Mouse (Mus musculus) CH12.LX (cell line): Measurements from ENCODE around the gene St7. TPM values are rescaled to one million over a fixed set of nuclear protein-coding genes. Genes with fewer than 3 reads are reported as not detected.

Experiments used
- DNase-seq: peaks from one replicate; pipeline ENCODE4 v3.0.0-alpha.2; 2013; ENCODE audit errors: extremely low read depth
- H3K27ac ChIP-seq: 2 replicates; pipeline ENCODE4 v1.5.1; 2012; ENCODE audit warnings: low read depth, mild to moderate bottlenecking, control low read depth, moderate library complexity; ENCODE audit not compliant: insufficient read depth
- H3K27me3 ChIP-seq: replicated peaks from 2 replicates; pipeline ENCODE3; 2012; ENCODE audit warnings: inconsistent platforms
- H3K36me3 ChIP-seq, 2 experiments: replicated peaks in 1 of 2; 2 replicates each; pipeline versions ENCODE3 to v1.6.1; 2012; ENCODE audit warnings: inconsistent platforms in 1 of 2, low read length in 1 of 2, mild to moderate bottlenecking in 1 of 2, mixed read lengths in 1 of 2, moderate library complexity in 1 of 2; ENCODE audit not compliant: control insufficient read depth in 1 of 2, insufficient read depth in 1 of 2
- H3K4me1 ChIP-seq, 2 experiments: 2 replicates each; pipeline ENCODE4 v1.6.1; 2012; ENCODE audit warnings: inconsistent platforms in 1 of 2, moderate library complexity in 1 of 2; ENCODE audit not compliant: insufficient read depth in 2 of 2, control insufficient read depth in 1 of 2
- H3K4me2 ChIP-seq: 2 replicates; pipeline ENCODE4 v1.6.1; 2012; ENCODE audit warnings: low read depth, mild to moderate bottlenecking, control low read depth; ENCODE audit not compliant: poor library complexity, insufficient read depth, severe bottlenecking
- H3K4me3 ChIP-seq, 3 experiments: fragments of 150-350 bp in 1 of 3; sonication (generic) in 1 of 3; replicated peaks in 1 of 3; 2 replicates each; pipeline versions ENCODE3 to v1.5.1; 2011 to 2012; ENCODE audit warnings: low read depth in 2 of 3, low read length in 2 of 3, mild to moderate bottlenecking in 2 of 3, moderate library complexity in 2 of 3, control low read depth in 1 of 3, improper control_type of control experiment in 1 of 3, inconsistent platforms in 1 of 3, mixed read lengths in 1 of 3; ENCODE audit not compliant: poor library complexity in 1 of 3
- H3K79me2 ChIP-seq: replicated peaks from 2 replicates; pipeline ENCODE4 v1.6.1; 2012; ENCODE audit warnings: mild to moderate bottlenecking, moderate library complexity; ENCODE audit not compliant: control insufficient read depth, poor library complexity, insufficient read depth, severe bottlenecking; ENCODE audit errors: extremely low read depth
- H3K9ac ChIP-seq: 2 replicates; pipeline ENCODE4 v1.6.1; 2012; ENCODE audit warnings: low read depth, mild to moderate bottlenecking, control low read depth, moderate library complexity; ENCODE audit not compliant: insufficient read depth
- H3K9me3 ChIP-seq: replicated peaks from 2 replicates; pipeline ENCODE3; 2012; ENCODE audit warnings: low read length, inconsistent platforms, mixed read lengths
- CTCF ChIP-seq, 2 experiments: IDR thresholded peaks in 1 of 2; conservative IDR thresholded peaks in 1 of 2; 2 replicates each; pipeline ENCODE4 v1.5.1; 2011 to 2012; ENCODE audit warnings: low read depth in 2 of 2, low read length in 2 of 2, improper control_type of control experiment in 1 of 2, inconsistent platforms in 1 of 2, mild to moderate bottlenecking in 1 of 2, moderate library complexity in 1 of 2
- E2F4 ChIP-seq: IDR thresholded peaks from 2 replicates; pipeline ENCODE4 v1.6.1; 2011; ENCODE audit warnings: low read depth, low read length, improper control_type of control experiment; ENCODE audit not compliant: insufficient replicate concordance
- ELF1 ChIP-seq: IDR thresholded peaks from 2 replicates; pipeline ENCODE4 v1.6.1; 2014; ENCODE audit warnings: low read depth, mild to moderate bottlenecking, inconsistent platforms, low read length, improper control_type of control experiment
- GABPA ChIP-seq: IDR thresholded peaks from 2 replicates; pipeline ENCODE4 v1.6.1; 2012; ENCODE audit warnings: low read depth, low read length, improper control_type of control experiment, inconsistent platforms; ENCODE audit not compliant: insufficient replicate concordance
- HCFC1 ChIP-seq: IDR thresholded peaks from 2 replicates; pipeline ENCODE4 v1.6.1; 2012; ENCODE audit warnings: low read depth, mild to moderate bottlenecking, inconsistent platforms, low read length, improper control_type of control experiment
- IRF4 ChIP-seq: IDR thresholded peaks from 2 replicates; pipeline ENCODE4 v1.6.1; 2014; ENCODE audit warnings: low read depth, mild to moderate bottlenecking, inconsistent platforms, low read length, improper control_type of control experiment
- MAFK ChIP-seq: IDR thresholded peaks from 2 replicates; pipeline ENCODE4 v1.6.1; 2011; ENCODE audit warnings: low read length, improper control_type of control experiment; ENCODE audit not compliant: insufficient replicate concordance
- MAX ChIP-seq: IDR thresholded peaks from 2 replicates; pipeline ENCODE4 v1.6.1; 2011; ENCODE audit warnings: low read length, improper control_type of control experiment
- MAZ ChIP-seq: IDR thresholded peaks from 2 replicates; pipeline ENCODE4 v1.6.1; 2012; ENCODE audit warnings: low read depth, mild to moderate bottlenecking, inconsistent platforms, low read length, improper control_type of control experiment, moderate library complexity
- MEF2A ChIP-seq: IDR thresholded peaks from 2 replicates; pipeline ENCODE4 v1.6.1; 2014; ENCODE audit warnings: low read depth, mild to moderate bottlenecking, inconsistent platforms, low read length, improper control_type of control experiment, borderline replicate concordance
- MXI1 ChIP-seq: IDR thresholded peaks from 2 replicates; pipeline ENCODE4 v1.6.1; 2011; ENCODE audit warnings: mild to moderate bottlenecking, low read depth, low read length, improper control_type of control experiment
- MYC ChIP-seq: IDR thresholded peaks from 2 replicates; pipeline ENCODE4 v1.6.1; 2011; ENCODE audit warnings: low read depth, mild to moderate bottlenecking, improper control_type of control experiment, low read length
- NELFE ChIP-seq: IDR thresholded peaks from 2 replicates; pipeline ENCODE4 v1.6.1; 2011; ENCODE audit warnings: low read depth, low read length, improper control_type of control experiment
- PAX5 ChIP-seq: IDR thresholded peaks from 2 replicates; pipeline ENCODE4 v1.6.1; 2012; ENCODE audit warnings: low read length, inconsistent platforms, mixed read lengths
- POLR2A ChIP-seq: IDR thresholded peaks from 2 replicates; pipeline ENCODE4 v1.6.1; 2011; ENCODE audit warnings: low read depth, mild to moderate bottlenecking, improper control_type of control experiment, low read length
- POLR2AphosphoS2 ChIP-seq: IDR thresholded peaks from 2 replicates; pipeline ENCODE4 v1.6.1; 2011; ENCODE audit warnings: low read depth, low read length, improper control_type of control experiment
- UBTF ChIP-seq: IDR thresholded peaks from 2 replicates; pipeline ENCODE4 v1.6.1; 2012; ENCODE audit warnings: low read depth, mild to moderate bottlenecking, inconsistent platforms, low read length, improper control_type of control experiment, moderate library complexity
- USF2 ChIP-seq: conservative IDR thresholded peaks from 2 replicates; pipeline ENCODE4 v1.6.1; 2011; ENCODE audit warnings: low read depth, low read length, improper control_type of control experiment
- ZC3H11A ChIP-seq: IDR thresholded peaks from 2 replicates; pipeline ENCODE4 v1.6.1; 2012; ENCODE audit warnings: low read depth, mild to moderate bottlenecking, inconsistent platforms, low read length, improper control_type of control experiment
- ZMIZ1 ChIP-seq: IDR thresholded peaks from 2 replicates; pipeline ENCODE4 v1.6.1; 2012; ENCODE audit warnings: low read depth, mild to moderate bottlenecking, inconsistent platforms, low read length, improper control_type of control experiment
- ZNF384 ChIP-seq: IDR thresholded peaks from 2 replicates; pipeline ENCODE4 v1.6.1; 2012; ENCODE audit warnings: low read depth, low read length, improper control_type of control experiment, inconsistent platforms
- dilution Hi-C: fragments of 300-500 bp; cut with MboI; formaldehyde crosslinking; loops from 2 replicates; pipeline ENCODE4 v1.14.3; 2020; ENCODE audit warnings: low sequenced_read_pairs; ENCODE audit not compliant: extremely low pct_unique_long_range_greater_than_20kb, extremely low pct_ligation_motif_present
- in situ Hi-C: fragments of 300-500 bp; cut with MboI; formaldehyde crosslinking; loops from 3 replicates; pipeline ENCODE4 v1.14.3; 2019; ENCODE audit warnings: low sequenced_read_pairs, low pct_ligation_motif_present, low pct_unique_long_range_greater_than_20kb, mixed read lengths
- polyA plus RNA-seq: library from polyadenylated mRNA; unstranded; fragments of >175 nt; gene quantifications from 2 replicates; pipeline ENCODE4 v1.2.1, GENCODE M21; 2012; ENCODE audit warnings: low read depth; ENCODE audit not compliant: insufficient read length
- total RNA-seq, 2 experiments: library from RNA; depleted of rRNA; stranded (reverse); fragments of 300-350 nt in 1 of 2; fragments of >200 nt in 1 of 2; gene quantifications; 2 replicates each; pipeline ENCODE4 v1.2.3; 2012 to 2014

The St7 gene
- total and polyA plus RNA-seq, 3 experiments = 33.9 to 64.1 (median 35.3) TPM

DNA sequence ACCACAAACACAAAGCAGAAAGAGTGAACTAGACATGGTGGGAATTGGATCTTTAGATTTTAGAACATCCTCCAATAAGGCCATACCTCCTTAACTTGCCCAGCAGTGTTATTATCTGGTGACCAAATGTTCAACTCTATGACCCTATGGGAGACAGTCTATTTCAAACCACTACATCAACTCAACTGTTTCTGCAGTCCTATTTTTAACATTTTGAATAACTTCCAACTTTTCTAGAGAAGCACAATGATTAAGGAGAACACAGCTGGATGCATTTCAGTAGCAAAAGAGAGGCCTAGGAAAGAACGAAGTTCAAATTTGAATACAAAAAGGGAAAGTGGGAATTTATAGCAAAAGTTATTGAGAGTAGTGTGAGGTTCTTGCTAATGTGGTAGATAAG lies 97.5 kb downstream of the St7 start:
- in situ Hi-C loops = no loop called here
- Histone ChIP-seq H3K27ac (no peak overlapping the region), H3K4me2 (no peak overlapping the region), H3K9ac (no peak overlapping the region)
- DNase-seq = no peak
- TF ChIP-seq HCFC1 = no peak
- TF ChIP-seq ELF1 = no peak
- TF ChIP-seq GABPA = no peak
- TF ChIP-seq IRF4 = no peak
- no peak for TF ChIP-seq MAFK
- TF ChIP-seq ZC3H11A = no peak
- no peak for TF ChIP-seq MAX
- TF ChIP-seq ZNF384 = no peak
- TF ChIP-seq POLR2A = no peak
- TF ChIP-seq CTCF (conservative IDR thresholded peaks at IDR 0.05 in 1 of 2, IDR thresholded peaks at IDR 0.05 in 1 of 2; ENCODE audit: low read depth in 2 of 2, low read length in 2 of 2) = no peak
- no peak for TF ChIP-seq MAZ
- no peak for TF ChIP-seq MYC
- TF ChIP-seq USF2 = no peak
- no peak for TF ChIP-seq ZMIZ1
- no peak for TF ChIP-seq MXI1
- TF ChIP-seq, all 38 proteins: peak for 0
- H3K79me2 ChIP-seq = peaks cover 8% of the 10 kb centered on the region
- H3K27me3 ChIP-seq = no peaks in the 10 kb centered on the region
- peaks cover 7% of the 10 kb centered on the region for H3K9me3 ChIP-seq
- peaks cover 9 to 51% of the 10 kb centered on the region in 2 experiments; a peak in 3 of 4 replicates for H3K4me1 ChIP-seq
- H3K4me3 ChIP-seq = no peak overlapping the region
- dilution Hi-C loops = no loop called here
- H3K36me3 ChIP-seq = peaks cover 0 to 18% of the 10 kb centered on the region in 2 experiments

DNA sequence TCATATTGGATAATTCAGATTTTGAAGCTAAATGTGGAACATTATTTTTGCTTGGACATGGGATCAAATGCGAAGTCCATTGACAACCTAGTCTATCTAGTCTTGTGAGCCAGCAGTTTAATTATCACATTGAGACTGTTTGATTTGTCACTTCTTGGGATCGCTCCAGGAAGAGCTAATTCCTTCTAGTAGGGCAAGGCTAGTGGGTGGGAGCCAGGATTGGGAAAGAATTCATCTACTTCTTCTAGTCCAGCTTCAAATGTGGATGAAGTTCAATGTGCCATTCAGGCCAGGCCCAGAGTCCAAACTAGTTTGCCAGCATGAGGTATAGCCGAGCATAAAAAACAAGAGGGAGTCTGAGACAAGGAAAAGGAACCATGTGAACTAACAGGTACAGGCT lies 100.7 kb downstream of the St7 start:
- Histone ChIP-seq H3K36me3 (peaks cover 0 to 15% of the 10 kb centered on the region in 2 experiments), H3K9me3 (no peaks in the 10 kb centered on the region), H3K27me3 (no peaks in the 10 kb centered on the region), H3K4me2 (no peak overlapping the region), H3K27ac (no peak overlapping the region), H3K9ac (no peak overlapping the region), H3K4me1 (peaks cover 3 to 33% of the 10 kb centered on the region in 2 experiments; a peak in 3 of 4 replicates), H3K79me2 (peaks cover 5% of the 10 kb centered on the region), H3K4me3 (no peak overlapping the region)
- no peak for DNase-seq
- dilution Hi-C loops = no loop called here
- TF ChIP-seq POLR2AphosphoS2 = no peak
- TF ChIP-seq NELFE = no peak
- TF ChIP-seq E2F4 = no peak
- TF ChIP-seq MXI1 = no peak
- TF ChIP-seq MAFK = no peak
- no peak for TF ChIP-seq MEF2A
- no peak for TF ChIP-seq PAX5
- TF ChIP-seq UBTF = no peak
- in situ Hi-C loops = no loop called here
